Mouse (Mus musculus) intestine, postnatal 0 days (tissue): ENCODE data around the gene Rest. TPM values are rescaled to one million over a fixed set of nuclear protein-coding genes. Genes with fewer than 3 reads are reported as not detected.
A peak's percentile ranks its signal among the peaks of the same experiment; 100 is the strongest.
"Not testable (repeated sequence)": the region's sequence is repeated elsewhere in the genome, so short reads cannot be mapped to it uniquely, and the experiment has no call there.

ENCODE experiments used
- ATAC-seq: fragments of 200-750 bp; cut with Nextera tagmentation; 2 replicates; pipeline ENCODE4 v1.8.0; 2017; ENCODE audit warnings: mild to moderate bottlenecking, moderate TSS enrichment, moderate library complexity
- H3K27ac ChIP-seq: fragments of 300-500 bp; sonication (generic); 2 replicates; pipeline ENCODE4 v1.5.1; 2014; ENCODE audit warnings: mild to moderate bottlenecking, low read depth, low read length, moderate library complexity
- H3K27me3 ChIP-seq: fragments of 300-500 bp; sonication (generic); replicated peaks from 2 replicates; pipeline ENCODE4 v1.6.1; 2014; ENCODE audit warnings: low read length, mixed read lengths; ENCODE audit not compliant: control insufficient read depth, insufficient read depth
- H3K36me3 ChIP-seq: fragments of 300-500 bp; sonication (generic); 2 replicates; pipeline ENCODE4 v1.6.1; 2014; ENCODE audit warnings: mild to moderate bottlenecking, moderate library complexity; ENCODE audit not compliant: control insufficient read depth, insufficient read depth
- H3K4me1 ChIP-seq: fragments of 300-500 bp; sonication (generic); replicated peaks from 2 replicates; pipeline ENCODE4 v1.6.1; 2014; ENCODE audit warnings: antibody characterized with exemption, low read length, mixed read lengths; ENCODE audit not compliant: control insufficient read depth, insufficient read depth
- H3K4me2 ChIP-seq: fragments of 300-500 bp; sonication (generic); replicated peaks from 2 replicates; pipeline ENCODE4 v1.6.1; 2014; ENCODE audit warnings: low read depth, mild to moderate bottlenecking, moderate library complexity
- H3K4me3 ChIP-seq: fragments of 300-500 bp; sonication (generic); 2 replicates; pipeline ENCODE4 v1.5.1; 2014; ENCODE audit warnings: low read depth, low read length
- H3K9ac ChIP-seq: fragments of 300-500 bp; sonication (generic); 2 replicates; pipeline ENCODE4 v1.6.1; 2014; ENCODE audit warnings: mild to moderate bottlenecking, low read depth, low read length
- H3K9me3 ChIP-seq: fragments of 300-500 bp; sonication (generic); 2 replicates; pipeline ENCODE4 v1.6.1; 2016; ENCODE audit warnings: mixed run types; ENCODE audit not compliant: control insufficient read depth
- CTCF ChIP-seq: sonication (generic); IDR thresholded peaks from 2 replicates; pipeline ENCODE4 v1.5.1; 2016; ENCODE audit warnings: low read depth, mild to moderate bottlenecking, control low read depth, antibody characterized with exemption, moderate library complexity
- WGBS: fragments of 180-500 bp; shearing (Covaris S2); extraction: QIAGEN DNeasy Blood & Tissue Kit; methylation state at CpG from one replicate; pipeline ENCODE4 v1.1.7; 2014; 5-methylcytosine and 5-hydroxymethylcytosine counted together
- polyA plus RNA-seq: library from polyadenylated mRNA; unstranded; fragments of >200 nt; fragmentation: Nextera tagmentation; extraction: Ambion mirVana; gene quantifications from 2 replicates; pipeline ENCODE4 v1.2.1, GENCODE M21; 2015

The Rest gene
- polyA plus RNA-seq, result 13.2 and 15.0 TPM in 2 replicates

DNA sequence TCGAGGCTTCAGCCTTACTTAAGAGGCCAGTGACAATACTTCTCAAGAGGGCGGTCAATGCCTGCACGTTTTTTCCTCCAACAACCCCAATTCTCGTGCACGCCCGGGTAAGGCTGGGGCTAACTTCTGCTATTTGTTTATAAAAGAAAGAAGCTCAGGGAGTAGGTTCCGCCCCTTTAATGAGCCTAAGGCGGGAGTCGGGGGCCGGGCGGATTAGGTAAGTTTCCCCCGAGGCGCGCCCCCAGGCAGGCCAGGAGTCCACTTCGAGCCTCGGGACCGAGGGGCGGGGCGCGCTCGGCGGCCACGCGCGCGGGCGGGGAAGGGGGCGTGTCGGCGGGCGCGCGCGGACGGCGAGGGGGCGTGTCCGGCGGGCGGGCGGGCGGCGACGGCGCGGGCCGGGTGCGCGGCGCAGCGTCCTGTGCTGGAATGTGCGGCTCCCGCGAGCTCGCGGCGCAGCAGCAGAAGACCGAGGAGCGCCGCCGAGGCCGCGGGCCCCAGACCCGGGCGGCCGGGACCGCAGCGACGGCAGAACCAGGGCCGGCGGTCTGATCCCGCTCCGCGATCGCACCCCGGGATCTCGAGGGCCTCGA, at the start of gene Rest:
Gene Rest, plus strand, starts transcription at position 411 of the 590 bp plus-strand sequence.
- Histone ChIP-seq H3K36me3 (peaks cover 11% of the 10 kb centered on the region; the same call in 1 of the 2 replicates), H3K27ac (peak within 1 kb of the TSS; percentile 96), H3K9ac (peak within 1 kb of the TSS; percentile 91), H3K4me1 (peaks cover 4% of the 10 kb centered on the region; the same call in 1 of the 2 replicates), H3K4me2 (peak within 1 kb of the TSS; percentile 84), H3K9me3 (no peaks in the 10 kb centered on the region), H3K4me3 (peak within 1 kb of the TSS; percentile 92), H3K27me3 (no peaks in the 10 kb centered on the region)
- under 1% methylated on average over 64 of the region's 78 CpGs for WGBS
- peak; percentile 86 for ATAC-seq
- no peak for TF ChIP-seq CTCF

DNA sequence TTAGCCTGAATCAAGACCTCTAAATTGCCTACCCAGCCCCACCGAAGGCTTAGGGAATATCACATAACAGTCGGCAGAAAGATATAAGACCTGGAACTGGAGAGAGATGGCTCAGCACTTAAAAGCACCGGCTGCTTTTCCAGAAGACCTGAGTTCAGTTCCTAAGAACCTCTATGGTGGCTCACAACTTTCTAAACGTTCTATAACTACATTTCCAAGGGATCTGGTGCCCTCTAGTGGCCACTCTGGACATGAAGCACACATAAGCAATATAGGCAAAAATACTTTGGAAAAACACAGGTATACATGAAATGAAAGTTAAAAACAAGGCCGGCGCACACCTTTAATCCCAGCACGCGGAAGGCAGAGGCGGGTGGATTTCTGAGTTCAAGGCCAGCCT, 48.1 kb upstream of the Rest start:
- Histone ChIP-seq H3K4me1 (no peaks in the 10 kb centered on the region), H3K4me2 (peak overlapping the region; percentile 52), H3K9me3 (0 out of 2 replicates have a peak, but pooled peaks cover 2% of the 10 kb centered on the region), H3K27ac (no peak overlapping the region), H3K27me3 (no peaks in the 10 kb centered on the region), H3K36me3 (no peaks in the 10 kb centered on the region), H3K4me3 (0 out of 2 replicates have a peak overlapping the region, but pooled peaks have one; percentile 16), H3K9ac (no peak overlapping the region)
- TF ChIP-seq CTCF, result peak; percentile 87
- ATAC-seq, result 0 out of 2 replicates have a peak, but pooled peaks have one; percentile 43
- WGBS, result 9% methylated on average over 9 of the region's 9 CpGs

DNA sequence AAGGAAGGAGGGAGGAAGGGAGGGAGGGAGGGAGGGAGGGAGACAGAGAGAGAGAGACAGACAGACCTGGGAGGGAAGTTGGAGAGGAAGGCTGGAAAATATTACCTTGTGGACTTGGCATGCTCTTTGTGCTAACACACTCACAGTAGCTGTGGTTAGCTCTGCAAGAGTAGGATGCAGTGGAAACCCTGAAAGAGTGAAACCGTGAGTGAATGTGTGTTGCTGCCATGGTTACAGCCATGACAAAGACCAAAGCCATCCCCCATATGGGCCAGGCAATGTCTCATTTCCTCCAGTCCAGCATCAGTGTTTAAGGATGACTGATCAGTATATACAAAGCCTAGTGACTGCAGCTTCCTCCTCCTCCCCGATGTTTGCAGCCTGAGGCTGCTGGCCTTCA, 47.6 kb upstream of the Rest start:
- 15% methylated on average over 2 of the region's 2 CpGs for WGBS
- H3K4me2 ChIP-seq, result peak overlapping the region; percentile 52; the same call in 1 of the 2 replicates
- H3K4me3 ChIP-seq, result 0 out of 2 replicates have a peak overlapping the region, but pooled peaks have one; percentile 16

DNA sequence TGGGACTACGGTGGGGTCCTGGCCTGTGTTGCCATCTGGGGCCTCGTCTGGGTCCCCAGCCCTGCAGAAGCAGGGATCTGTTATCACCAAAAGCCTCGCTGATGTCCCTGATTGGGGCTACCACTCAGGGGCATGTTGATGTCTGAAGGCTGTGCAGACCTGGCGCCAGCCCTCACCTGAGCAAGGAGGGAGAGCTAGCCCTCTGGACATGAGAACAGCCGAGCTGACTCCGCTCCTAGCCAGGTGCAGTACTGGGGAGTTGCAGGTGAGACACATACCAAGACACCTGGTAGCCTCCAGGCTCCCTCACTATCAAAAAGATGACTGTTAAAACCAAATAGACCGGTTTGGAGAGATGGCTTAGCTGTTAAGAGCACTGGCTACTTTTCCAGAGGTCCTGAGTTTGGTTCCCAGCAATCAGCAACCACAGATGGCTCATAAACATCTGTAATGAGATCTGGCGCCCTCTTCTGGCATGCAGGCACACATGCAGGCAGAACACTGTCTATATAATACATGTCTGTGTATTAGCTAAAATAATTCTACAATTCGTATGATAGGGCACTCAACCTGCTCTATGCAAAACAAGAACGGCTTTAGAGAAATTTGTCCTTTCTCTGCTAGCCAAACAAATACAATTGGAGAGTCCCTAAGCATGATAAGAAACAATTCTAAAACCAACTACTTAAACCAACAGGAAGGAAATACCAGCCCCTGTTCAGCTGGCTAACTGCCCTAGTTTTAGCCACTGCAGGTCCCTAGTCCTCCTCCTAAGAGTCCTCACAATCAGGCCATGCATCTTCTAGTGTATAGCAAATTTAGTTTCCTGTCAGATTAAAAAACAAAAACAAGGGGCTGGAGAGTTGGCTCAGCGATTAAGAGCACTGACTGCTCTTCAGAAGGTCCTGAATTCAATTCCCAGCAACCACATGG, 42.0 kb upstream of the Rest start:
- Histone ChIP-seq H3K4me3 (no peak overlapping the region), H3K4me1 (no peaks in the 10 kb centered on the region)

More for the DNA sequence above, 47.6 kb upstream of the Rest start:
- Histone ChIP-seq H3K9me3 (0 out of 2 replicates have a peak, but pooled peaks cover 2% of the 10 kb centered on the region), H3K36me3 (no peaks in the 10 kb centered on the region), H3K27ac (no peak overlapping the region), H3K4me1 (no peaks in the 10 kb centered on the region), H3K9ac (no peak overlapping the region), H3K27me3 (no peaks in the 10 kb centered on the region)
- TF ChIP-seq CTCF, result no peak
- 0 out of 2 replicates have a peak, but pooled peaks have one; percentile 25 for ATAC-seq

DNA sequence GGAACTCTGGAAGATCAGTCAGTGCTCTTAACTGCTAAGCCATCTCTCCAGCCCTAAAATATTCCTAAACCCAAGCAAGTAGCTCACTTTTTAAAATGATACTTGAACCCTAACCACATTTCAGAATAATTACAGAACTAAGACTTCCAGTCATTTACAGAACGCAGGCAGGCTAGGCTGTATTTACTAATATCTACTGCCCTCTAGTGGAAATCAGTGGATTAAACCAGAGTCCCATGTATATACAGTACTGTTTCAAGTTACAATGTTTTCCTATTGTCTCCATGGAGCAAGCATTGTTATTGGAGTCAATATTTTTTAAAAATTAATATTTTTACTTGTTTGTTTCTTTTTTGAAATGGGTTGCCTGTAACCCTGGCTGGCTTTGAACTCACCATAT, 36.3 kb upstream of the Rest start:
- no peaks in the 10 kb centered on the region for H3K36me3 ChIP-seq
- H3K27me3 ChIP-seq, result no peaks in the 10 kb centered on the region
- no peak overlapping the region for H3K9ac ChIP-seq
- H3K27ac ChIP-seq, result no peak overlapping the region
- H3K4me1 ChIP-seq, result no peaks in the 10 kb centered on the region
- no peak for ATAC-seq
- no peak overlapping the region for H3K4me2 ChIP-seq
- no peak overlapping the region for H3K4me3 ChIP-seq
- 8% methylated on average over 1 of the region's 1 CpGs for WGBS
- no peaks in the 10 kb centered on the region for H3K9me3 ChIP-seq
- TF ChIP-seq CTCF, result peak; percentile 72

More for the DNA sequence above, 42.0 kb upstream of the Rest start:
- 73% methylated on average over 11 of the region's 11 CpGs for WGBS
- Histone ChIP-seq H3K4me2 (no peak overlapping the region), H3K27ac (no peak overlapping the region), H3K27me3 (no peaks in the 10 kb centered on the region), H3K9ac (no peak overlapping the region), H3K9me3 (0 out of 2 replicates have a peak, but pooled peaks cover 2% of the 10 kb centered on the region), H3K36me3 (no peaks in the 10 kb centered on the region)
- TF ChIP-seq CTCF, result peak; percentile 62
- ATAC-seq, result no peak

DNA sequence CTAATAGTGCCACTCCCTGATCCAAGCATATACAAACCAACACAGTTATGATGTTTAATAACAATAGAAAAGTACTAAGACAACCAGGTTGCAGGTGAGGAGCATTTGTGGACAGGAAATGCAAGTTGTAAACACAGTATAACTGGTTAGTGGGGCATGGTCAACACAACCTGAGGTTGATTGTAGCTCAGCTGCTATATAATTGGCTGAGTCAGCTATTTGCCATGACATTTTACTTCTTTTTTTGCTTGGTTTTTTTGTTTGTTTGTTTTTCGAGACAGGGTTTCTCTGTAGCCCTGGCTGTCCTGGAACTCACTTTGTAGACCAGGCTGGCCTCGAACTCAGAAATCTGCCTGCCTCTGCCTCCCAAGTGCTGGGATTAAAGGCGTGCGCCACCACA, 33.4 kb upstream of the Rest start:
- 94% methylated on average over 4 of the region's 4 CpGs for WGBS
- not testable (repeated sequence) for H3K4me2 ChIP-seq, H3K27me3 ChIP-seq, H3K36me3 ChIP-seq, H3K9me3 ChIP-seq, ATAC-seq, H3K27ac ChIP-seq, H3K9ac ChIP-seq, H3K4me1 ChIP-seq, H3K4me3 ChIP-seq
